Mouse (Mus musculus) midbrain, embryonic 16.5 days (tissue): ENCODE data around the gene Klc3. TPM values are rescaled to one million over a fixed set of nuclear protein-coding genes. Genes with fewer than 3 reads are reported as not detected.

ENCODE experiments used
- ATAC-seq: fragments of 200-750 bp; cut with Nextera tagmentation; 2 replicates; pipeline ENCODE4 v1.8.0; 2017; ENCODE audit warnings: moderate TSS enrichment
- H3K27ac ChIP-seq: fragments of 300-500 bp; sonication (generic); 2 replicates; pipeline ENCODE4 v1.5.1; 2014; ENCODE audit warnings: mild to moderate bottlenecking, low read length, mixed read lengths
- H3K27me3 ChIP-seq: fragments of 300-500 bp; sonication (generic); 2 replicates; pipeline ENCODE4 v1.6.1; 2014; ENCODE audit warnings: low read depth, low read length, mixed read lengths; ENCODE audit not compliant: control insufficient read depth, insufficient read depth
- H3K36me3 ChIP-seq: fragments of 300-500 bp; sonication (generic); 2 replicates; pipeline ENCODE4 v1.6.1; 2014; ENCODE audit warnings: mild to moderate bottlenecking, low read length, moderate library complexity, mixed read lengths; ENCODE audit not compliant: control insufficient read depth, insufficient read depth
- H3K4me1 ChIP-seq: fragments of 300-500 bp; sonication (generic); 2 replicates; pipeline ENCODE4 v1.6.1; 2014; ENCODE audit warnings: mild to moderate bottlenecking, low read length, mixed read lengths; ENCODE audit not compliant: control insufficient read depth, insufficient read depth
- H3K4me2 ChIP-seq: fragments of 300-500 bp; sonication (generic); 2 replicates; pipeline ENCODE4 v1.6.1; 2014; ENCODE audit warnings: mild to moderate bottlenecking, low read length, mixed read lengths
- H3K4me3 ChIP-seq: fragments of 300-500 bp; sonication (generic); 2 replicates; pipeline ENCODE4 v1.5.1; 2014; ENCODE audit warnings: low read depth, mild to moderate bottlenecking, low read length, moderate library complexity, mixed read lengths
- H3K9ac ChIP-seq: fragments of 300-500 bp; sonication (generic); 2 replicates; pipeline ENCODE4 v1.6.1; 2014; ENCODE audit warnings: low read depth, low read length, mixed read lengths
- H3K9me3 ChIP-seq: fragments of 300-500 bp; sonication (generic); replicated peaks from 2 replicates; pipeline ENCODE4 v1.6.1; 2014; ENCODE audit warnings: mild to moderate bottlenecking, low read length, mixed read lengths; ENCODE audit not compliant: control insufficient read depth, poor library complexity, severe bottlenecking
- WGBS: fragments of 180-500 bp; shearing (Covaris S2); extraction: QIAGEN DNeasy Blood & Tissue Kit; methylation state at CpG from one replicate; pipeline ENCODE4 v1.1.7; 2014; 5-methylcytosine and 5-hydroxymethylcytosine counted together
- polyA plus RNA-seq: library from polyadenylated mRNA; unstranded; fragments of >200 nt; fragmentation: Nextera tagmentation; extraction: Ambion mirVana; gene quantifications from 2 replicates; pipeline ENCODE4 v1.2.1, GENCODE M21; 2015

The Klc3 gene
- polyA plus RNA-seq, 1 experiment from 2014 or later = 1.4 TPM

DNA sequence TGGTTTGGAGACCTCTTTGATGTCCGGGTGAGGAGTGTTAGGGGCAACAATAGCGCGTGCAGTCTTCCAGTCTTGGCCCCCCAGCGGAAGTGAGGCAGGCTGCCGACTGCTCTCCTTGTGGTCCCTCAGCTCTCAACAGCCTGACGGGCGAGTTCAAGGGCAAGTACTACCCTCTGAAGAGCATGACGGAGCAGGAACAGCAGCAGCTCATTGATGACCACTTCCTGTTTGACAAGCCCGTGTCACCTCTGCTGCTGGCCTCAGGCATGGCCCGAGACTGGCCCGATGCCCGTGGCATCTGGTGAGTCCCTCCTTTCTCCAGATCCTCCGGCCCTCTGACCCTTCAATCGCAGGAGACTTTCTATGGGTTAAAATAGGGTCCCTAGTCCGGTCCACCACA, 12.7 kb upstream of the Klc3 start:
- ATAC-seq = no peak
- WGBS = 85% methylated on average over 15 of the region's 15 CpGs
- Histone ChIP-seq H3K9ac (no peak overlapping the region), H3K27ac (no peak overlapping the region), H3K4me2 (no peak overlapping the region), H3K4me3 (no peak overlapping the region), H3K27me3 (peaks cover 18% of the 10 kb centered on the region), H3K36me3 (no peaks in the 10 kb centered on the region), H3K9me3 (no peaks in the 10 kb centered on the region), H3K4me1 (peaks cover 3% of the 10 kb centered on the region)

DNA sequence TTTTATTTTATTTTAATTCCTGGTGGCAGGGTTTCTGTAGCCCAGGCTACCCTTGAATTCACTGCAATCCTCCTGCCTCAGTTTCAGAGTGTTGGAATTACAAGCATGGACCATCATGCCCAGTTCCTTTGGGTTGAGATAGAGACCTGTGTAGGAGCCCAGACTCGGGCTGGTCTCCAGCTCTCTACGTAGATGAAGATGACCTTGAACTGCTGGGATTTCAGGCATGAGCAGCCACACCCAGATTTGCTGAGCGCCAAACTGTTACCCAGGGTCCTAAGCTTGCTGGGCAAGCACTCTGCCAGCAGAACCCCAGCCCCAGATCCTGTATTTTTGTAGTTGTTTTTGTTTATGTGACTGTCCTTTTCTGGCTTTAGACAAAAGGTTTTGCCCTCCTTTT, 9.6 kb upstream of the Klc3 start:
- H3K9me3 ChIP-seq = no peaks in the 10 kb centered on the region
- no peak overlapping the region for H3K4me2 ChIP-seq
- H3K27ac ChIP-seq = no peak overlapping the region
- WGBS = 92% methylated on average over 3 of the region's 3 CpGs
- H3K4me1 ChIP-seq = no peaks in the 10 kb centered on the region
- H3K9ac ChIP-seq = no peak overlapping the region
- peaks cover 3% of the 10 kb centered on the region for H3K27me3 ChIP-seq
- H3K36me3 ChIP-seq = no peaks in the 10 kb centered on the region
- no peak overlapping the region for H3K4me3 ChIP-seq
- ATAC-seq = no peak

DNA sequence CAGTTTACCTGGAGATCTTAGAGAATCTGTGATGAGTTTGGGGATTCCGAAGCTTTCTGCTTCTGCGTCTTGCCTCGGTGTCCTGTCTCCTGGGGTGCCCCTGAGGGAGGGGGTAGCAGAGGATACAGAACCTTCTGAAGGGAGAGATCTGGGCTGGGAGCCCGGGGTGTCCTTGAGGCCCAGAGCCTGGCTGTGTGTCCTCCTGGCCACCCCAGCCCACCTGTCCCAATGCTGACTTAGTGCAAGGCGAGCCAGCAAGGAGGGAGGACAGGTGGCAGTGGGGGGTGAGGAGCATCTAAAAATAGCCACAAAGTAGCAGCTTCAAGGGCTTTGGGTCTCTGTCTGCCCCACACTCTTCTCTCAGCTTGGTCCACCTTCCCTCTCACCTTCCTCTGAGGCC, 7.9 kb upstream of the Klc3 start:
- H3K9ac ChIP-seq = no peak overlapping the region
- H3K36me3 ChIP-seq = no peaks in the 10 kb centered on the region
- H3K9me3 ChIP-seq = no peaks in the 10 kb centered on the region
- H3K27ac ChIP-seq = no peak overlapping the region
- no peak overlapping the region for H3K4me3 ChIP-seq
- WGBS = 82% methylated on average over 5 of the region's 5 CpGs
- H3K27me3 ChIP-seq = peaks cover 3% of the 10 kb centered on the region; the same call in 1 of the 2 replicates
- ATAC-seq = no peak
- no peaks in the 10 kb centered on the region for H3K4me1 ChIP-seq
- H3K4me2 ChIP-seq = no peak overlapping the region

DNA sequence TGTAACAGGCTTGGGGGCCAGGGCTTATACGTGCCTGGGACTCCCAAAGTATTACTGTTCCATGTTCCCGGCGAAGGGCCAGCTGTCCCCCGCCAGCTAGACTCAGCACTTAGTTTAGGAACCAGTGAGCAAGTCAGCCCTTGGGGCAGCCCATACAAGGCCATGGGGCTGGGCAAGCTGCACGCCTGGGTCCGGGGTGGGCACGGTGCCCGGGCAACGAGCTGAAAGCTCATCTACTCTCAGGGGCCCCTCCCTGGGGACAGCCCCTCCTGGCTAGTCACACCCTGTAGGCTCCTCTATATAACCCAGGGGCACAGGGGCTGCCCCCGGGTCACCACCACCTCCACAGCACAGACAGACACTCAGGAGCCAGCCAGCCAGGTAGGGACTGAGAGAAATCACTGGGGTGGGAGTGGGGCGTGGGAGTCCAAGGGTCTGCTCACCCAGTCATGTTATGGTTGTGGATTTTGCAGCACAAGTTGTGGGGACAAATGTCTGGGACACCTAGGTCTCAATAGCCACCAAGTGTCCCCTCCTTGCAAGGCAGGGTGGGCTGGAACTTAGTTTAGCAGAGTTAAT, 7.0 kb upstream of the Klc3 start:
- Histone ChIP-seq H3K27ac (no peak overlapping the region), H3K4me1 (no peaks in the 10 kb centered on the region), H3K9me3 (no peaks in the 10 kb centered on the region), H3K4me2 (no peak overlapping the region), H3K9ac (no peak overlapping the region), H3K27me3 (peaks cover 3% of the 10 kb centered on the region; the same call in 1 of the 2 replicates), H3K4me3 (no peak overlapping the region), H3K36me3 (no peaks in the 10 kb centered on the region)
- no peak for ATAC-seq
- 75% methylated on average over 11 of the region's 11 CpGs for WGBS

DNA sequence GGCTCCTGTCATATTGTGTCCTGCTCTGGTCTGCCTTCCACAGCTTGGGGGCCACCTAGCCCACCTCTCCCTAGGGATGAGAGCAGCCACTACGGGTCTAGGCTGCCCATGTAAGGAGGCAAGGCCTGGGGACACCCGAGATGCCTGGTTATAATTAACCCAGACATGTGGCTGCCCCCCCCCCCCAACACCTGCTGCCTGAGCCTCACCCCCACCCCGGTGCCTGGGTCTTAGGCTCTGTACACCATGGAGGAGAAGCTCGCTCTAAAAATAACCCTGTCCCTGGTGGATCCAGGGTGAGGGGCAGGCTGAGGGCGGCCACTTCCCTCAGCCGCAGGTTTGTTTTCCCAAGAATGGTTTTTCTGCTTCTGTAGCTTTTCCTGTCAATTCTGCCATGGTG, 5.8 kb upstream of the Klc3 start:
- Histone ChIP-seq H3K9ac (no peak overlapping the region), H3K4me3 (no peak overlapping the region), H3K4me2 (no peak overlapping the region), H3K36me3 (no peaks in the 10 kb centered on the region), H3K4me1 (no peaks in the 10 kb centered on the region), H3K27ac (no peak overlapping the region), H3K9me3 (no peaks in the 10 kb centered on the region), H3K27me3 (peaks cover 2% of the 10 kb centered on the region)
- no peak for ATAC-seq
- WGBS = 74% methylated on average over 6 of the region's 6 CpGs

DNA sequence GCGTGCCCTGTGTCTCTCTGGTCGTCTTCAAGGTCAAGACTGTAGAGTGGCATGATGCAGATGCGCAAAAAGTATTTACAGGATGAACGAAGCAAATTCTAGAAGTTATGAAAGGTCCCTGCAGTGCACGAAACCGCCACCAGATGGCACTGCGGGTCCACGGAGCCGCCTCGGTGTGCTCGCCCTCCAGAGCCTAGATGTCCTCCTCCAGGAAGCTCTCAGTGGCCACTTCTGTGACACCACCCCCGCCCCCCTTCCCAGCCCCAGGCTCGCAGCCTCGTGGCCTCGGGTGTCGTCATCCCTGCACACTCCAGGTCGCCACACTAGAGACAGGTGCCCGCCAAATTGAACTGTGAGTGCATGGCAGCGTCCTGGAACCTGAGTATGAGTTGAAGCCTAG, 1.5 kb upstream of the Klc3 start:
- H3K27me3 ChIP-seq = peaks cover 26% of the 10 kb centered on the region
- H3K4me2 ChIP-seq = peak overlapping the region; percentile 41; the same call in 1 of the 2 replicates
- no peaks in the 10 kb centered on the region for H3K36me3 ChIP-seq
- ATAC-seq = peak; percentile 67; the same call in 1 of the 2 replicates
- no peak overlapping the region for H3K4me3 ChIP-seq
- no peaks in the 10 kb centered on the region for H3K4me1 ChIP-seq
- no peaks in the 10 kb centered on the region for H3K9me3 ChIP-seq
- H3K9ac ChIP-seq = no peak overlapping the region
- no peak overlapping the region for H3K27ac ChIP-seq
- WGBS = 4% methylated on average over 19 of the region's 19 CpGs

DNA sequence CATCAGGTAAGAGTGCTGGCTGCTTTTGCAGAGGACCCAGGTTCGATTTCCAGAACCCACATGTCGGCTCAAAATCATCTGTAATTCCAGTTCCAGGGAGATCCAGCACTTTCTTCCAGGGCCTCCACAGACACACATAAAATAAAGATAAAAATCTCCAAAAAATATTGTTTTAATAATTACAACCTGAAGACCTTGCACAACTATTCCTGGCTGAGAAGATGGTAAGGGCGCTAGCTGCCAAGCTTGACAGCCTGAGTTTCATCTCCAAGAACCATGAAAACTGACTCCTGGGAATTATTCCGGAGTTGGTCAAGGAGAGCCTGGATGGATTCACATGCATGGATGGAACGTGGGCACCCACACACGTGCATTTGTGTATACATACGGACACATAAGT, 572 bp upstream of the Klc3 start, which contains the start of gene Ckm:
Ckm (plus strand) TSS at position 301 of the 400 bp plus-strand sequence.
- WGBS = 53% methylated on average over 7 of the region's 7 CpGs
- no peak for ATAC-seq
- peaks cover 3% of the 10 kb centered on the region for H3K4me1 ChIP-seq
- peak within 1 kb of the TSS; percentile 53 for H3K4me3 ChIP-seq
- H3K4me2 ChIP-seq = peak within 1 kb of the TSS; percentile 93
- no peak within 1 kb of the TSS for H3K27ac ChIP-seq
- peaks cover 29% of the 10 kb centered on the region for H3K27me3 ChIP-seq
- no peaks in the 10 kb centered on the region for H3K9me3 ChIP-seq
- H3K9ac ChIP-seq = peak within 1 kb of the TSS; percentile 59
- no peaks in the 10 kb centered on the region for H3K36me3 ChIP-seq

DNA sequence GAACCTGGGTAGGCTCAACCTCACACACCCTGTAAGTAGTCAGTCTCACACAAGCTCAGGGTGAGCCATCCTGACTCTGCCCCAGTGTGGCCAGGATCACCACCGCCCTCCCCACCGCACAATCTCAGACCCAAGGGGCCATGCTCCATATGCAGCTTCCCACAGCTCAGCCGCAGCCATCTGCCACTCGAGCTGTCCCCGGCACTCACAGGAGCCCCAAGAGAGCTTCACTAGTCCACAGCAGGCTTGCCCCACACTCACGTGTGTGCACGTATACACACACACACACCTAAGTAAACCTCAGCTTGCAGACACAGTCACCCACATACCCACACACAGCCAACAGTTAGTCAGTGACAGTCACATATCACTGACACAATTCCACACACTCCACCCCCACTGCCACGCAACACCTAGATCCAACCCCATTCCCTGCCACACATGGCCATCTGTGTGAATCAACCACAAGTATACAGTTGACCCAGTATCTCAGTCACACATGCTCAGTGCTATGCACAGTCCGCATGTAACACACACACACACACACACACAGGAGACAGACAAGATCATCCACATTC, 1.3 kb downstream of the Klc3 start:
- Histone ChIP-seq H3K9ac (no peak overlapping the region), H3K27me3 (peaks cover 33% of the 10 kb centered on the region)
- WGBS = 68% methylated on average over 9 of the region's 9 CpGs

DNA sequence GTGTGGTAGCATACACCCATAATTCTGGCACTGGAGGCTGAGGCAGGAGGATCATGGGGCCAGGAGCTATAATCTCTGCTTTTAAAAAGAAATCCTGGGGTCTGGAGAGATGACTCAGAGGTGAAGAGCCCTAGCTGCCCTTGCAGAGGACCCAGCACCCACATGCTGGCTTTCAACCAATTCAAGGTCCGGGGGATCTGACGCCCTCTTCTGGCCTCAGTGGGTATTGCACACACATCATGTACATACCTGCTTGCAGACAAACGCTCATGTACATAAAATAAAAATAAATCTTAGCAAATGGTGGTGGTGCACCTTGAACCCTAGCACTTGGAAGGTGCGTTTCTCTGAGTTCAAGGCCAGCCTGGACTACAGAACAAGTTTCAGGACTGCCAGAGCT, 3.0 kb downstream of the Klc3 start:
- H3K9me3 ChIP-seq = no peaks in the 10 kb centered on the region
- H3K27me3 ChIP-seq = peaks cover 33% of the 10 kb centered on the region
- H3K4me3 ChIP-seq = no peak overlapping the region
- H3K27ac ChIP-seq = no peak overlapping the region
- 83% methylated on average over 4 of the region's 4 CpGs for WGBS
- H3K4me2 ChIP-seq = no peak overlapping the region
- no peaks in the 10 kb centered on the region for H3K36me3 ChIP-seq
- no peak for ATAC-seq
- H3K4me1 ChIP-seq = peaks cover 3% of the 10 kb centered on the region
- no peak overlapping the region for H3K9ac ChIP-seq

More for the DNA sequence above, 1.3 kb downstream of the Klc3 start:
- Histone ChIP-seq H3K36me3 (no peaks in the 10 kb centered on the region), H3K4me1 (peaks cover 3% of the 10 kb centered on the region), H3K4me2 (no peak overlapping the region), H3K4me3 (no peak overlapping the region), H3K9me3 (no peaks in the 10 kb centered on the region), H3K27ac (no peak overlapping the region)
- ATAC-seq = no peak
